Mouse (Mus musculus) lung, adult 2 months (tissue): Measurements from ENCODE around the gene Ctnna3.

Experiments used
- CTCF ChIP-seq: fragments of 200-500 bp; IDR thresholded peaks from 2 replicates; pipeline ENCODE4 v1.5.1; 2011; ENCODE audit warnings: mild to moderate bottlenecking, low read length, control low read depth; ENCODE audit not compliant: insufficient read depth
- POLR2A ChIP-seq: fragments of 200-500 bp; IDR thresholded peaks from 2 replicates; pipeline ENCODE4 v1.6.1; 2011; ENCODE audit warnings: low read depth, mild to moderate bottlenecking, control low read depth, low read length, borderline replicate concordance; ENCODE audit errors: extremely low read depth

DNA sequence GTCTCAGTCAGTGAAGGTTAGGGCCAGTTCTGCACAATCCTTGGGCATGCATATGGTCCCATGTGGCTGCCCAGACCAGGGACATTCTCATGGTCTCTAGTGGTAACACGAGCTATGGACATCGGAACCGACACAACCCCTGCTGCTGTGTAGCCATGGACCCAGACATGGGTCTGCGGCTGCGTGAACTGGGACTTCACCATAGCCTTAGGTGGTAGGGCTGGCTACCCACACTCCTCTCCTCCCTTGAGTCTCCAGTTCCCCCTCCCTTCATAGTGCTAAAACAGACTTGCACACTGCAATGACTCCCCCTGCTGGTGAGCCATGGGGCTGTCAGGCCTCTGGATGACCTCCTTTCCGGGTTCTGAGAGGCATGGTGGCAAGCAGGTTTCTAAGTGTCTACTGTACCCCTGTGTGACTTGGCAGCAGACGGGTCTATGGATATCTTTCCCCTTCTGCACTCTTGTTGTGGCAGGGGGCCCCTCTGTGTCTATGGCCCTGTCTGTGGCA, 144.3 kb downstream of the Ctnna3 start:
- no peak for TF ChIP-seq POLR2A
- TF ChIP-seq CTCF, result peak; percentile 47
